In the genomic region with DNA sequence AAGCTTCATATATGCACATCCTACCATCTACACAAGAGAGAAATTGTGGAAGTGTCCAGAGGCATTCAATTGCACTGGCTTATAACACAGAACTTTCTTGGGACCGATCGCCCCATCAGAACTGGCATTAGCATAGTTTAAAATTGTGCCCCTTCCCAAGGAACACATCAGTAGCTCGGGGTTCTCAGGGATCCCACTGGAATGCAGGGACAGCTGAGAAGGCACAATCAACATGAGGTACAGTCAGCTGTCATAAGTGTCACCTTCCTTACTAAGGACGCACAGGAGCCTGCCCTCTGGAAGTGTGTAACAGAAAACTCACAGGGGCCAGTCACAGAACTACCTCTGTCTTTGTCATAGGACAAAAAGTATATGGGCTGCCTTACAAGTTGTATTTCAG, we compare ENCODE assay signal across 27 mouse cellular contexts. TPM values are rescaled to one million over a fixed set of nuclear protein-coding genes. Genes with fewer than 3 reads are reported as not detected.
"Had no signal": no experiment of that assay in that cellular context is flagged by ENCODE, and none has a peak within 500 bp of the region (broad histone marks: within the 10 kb centered on the region; RNA-seq: fewer than 3 reads in every experiment).

No protein-coding gene starts in this region.

- DNase-seq: kidney, postnatal 10 days; kidney, postnatal 36 days; layer of hippocampus, postnatal 36 days; liver, embryonic 13.5 days; lung, adult 2 months; lung, postnatal 14 days; lung, postnatal 4 days; midbrain, embryonic 14.5 days; right cerebral cortex, adult 18-20 months; right cerebral cortex, postnatal 14 days; right cerebral cortex, postnatal 4 days; thymus, adult 2 months; thymus, postnatal 14 days; thymus, postnatal 4 days had no signal

- H3K9me3 ChIP-seq: kidney, embryonic 15.5 days; liver, embryonic 13.5 days had no signal

- H3K4me2 ChIP-seq: kidney, embryonic 15.5 days; liver, embryonic 13.5 days had no signal

- H3K9ac ChIP-seq: kidney, embryonic 15.5 days; liver, embryonic 13.5 days had no signal

- H3K27me3 ChIP-seq: kidney, embryonic 15.5 days; liver, embryonic 13.5 days had no signal

- H3K27ac ChIP-seq: kidney, embryonic 15.5 days; left cerebral cortex, adult 2 months; liver, embryonic 13.5 days; stomach, postnatal 0 days had no signal

- H3K36me3 ChIP-seq: kidney, embryonic 15.5 days; liver, embryonic 13.5 days had no signal

- H3K4me1 ChIP-seq: kidney, embryonic 15.5 days; liver, embryonic 13.5 days had no signal

- H3K4me3 ChIP-seq: kidney, embryonic 15.5 days; left cerebral cortex, adult 2 months; liver, embryonic 13.5 days had no signal

RNA-seq across cellular contexts. Expression of a gene that starts 19.7 kb away (rescaled TPM):
- total RNA-seq: liver, adult 2 months; megakaryocyte progenitor cell, adult 5-6 weeks; midbrain, postnatal 0 days had no signal
- polyA plus RNA-seq: kidney, embryonic 15.5 days; limb, embryonic 11.5 days; limb, embryonic 14.5 days; liver, adult 2 months; liver, embryonic 13.5 days; liver, embryonic 16.5 days; lung, adult 2 months; lung, embryonic 16.5 days; midbrain, embryonic 14.5 days; midbrain, postnatal 0 days; neural tube, embryonic 11.5 days; neural tube, embryonic 14.5 days; stomach, embryonic 14.5 days; thymus, adult 2 months had no signal
